8 mouse cellular contexts compared by ENCODE assay signal in genomic region chr11:3371599-3372295, GRCm38 (mm10). TPM values are rescaled to one million over a fixed set of nuclear protein-coding genes. Genes with fewer than 3 reads are reported as not detected.
DNase-seq lines count a peak whose midpoint lies in the region; ATAC-seq and TF ChIP-seq lines count a peak whose summit lies in the region.

No protein-coding gene starts in this region.

- H3K4me2 ChIP-seq in kidney, embryonic 16.5 days (replicated peaks; ENCODE audit: low read depth, low read length), result peak overlapping the region; percentile 89
- peak overlapping the region; percentile 94 for H3K4me2 ChIP-seq in embryonic facial prominence, embryonic 13.5 days
- peak overlapping the region; percentile 87 for H3K4me2 ChIP-seq in hindbrain, postnatal 0 days (ENCODE audit: low read depth, low read length)
- peak overlapping the region; percentile 82 for H3K4me2 ChIP-seq in midbrain, postnatal 0 days (ENCODE audit: low read depth, low read length, poor library complexity, severe bottlenecking)

- no peaks in the 10 kb centered on the region for H3K36me3 ChIP-seq in kidney, embryonic 16.5 days (ENCODE audit: insufficient read depth, low read length)
- H3K36me3 ChIP-seq in embryonic facial prominence, embryonic 13.5 days, result no peaks in the 10 kb centered on the region
- H3K36me3 ChIP-seq in hindbrain, postnatal 0 days (ENCODE audit: insufficient read depth, low read length), result no peaks in the 10 kb centered on the region
- no peaks in the 10 kb centered on the region for H3K36me3 ChIP-seq in midbrain, postnatal 0 days (ENCODE audit: insufficient read depth, low read length)

- H3K27me3 ChIP-seq in kidney, embryonic 16.5 days (ENCODE audit: insufficient read depth, low read length), result no peaks in the 10 kb centered on the region
- H3K27me3 ChIP-seq in embryonic facial prominence, embryonic 13.5 days, result no peaks in the 10 kb centered on the region
- no peaks in the 10 kb centered on the region for H3K27me3 ChIP-seq in hindbrain, postnatal 0 days (ENCODE audit: insufficient read depth, low read length)
- H3K27me3 ChIP-seq in midbrain, postnatal 0 days (ENCODE audit: insufficient read depth, low read length), result no peaks in the 10 kb centered on the region

- peak overlapping the region; percentile 65 for H3K27ac ChIP-seq in kidney, embryonic 16.5 days (ENCODE audit: low read length)
- H3K27ac ChIP-seq in embryonic facial prominence, embryonic 13.5 days, result peak overlapping the region; percentile 75
- H3K27ac ChIP-seq in hindbrain, postnatal 0 days, result peak overlapping the region; percentile 87
- H3K27ac ChIP-seq in midbrain, postnatal 0 days (ENCODE audit: low read depth, low read length), result peak overlapping the region; percentile 89

- peak; percentile 20; the same call in 1 of the 2 replicates for TF ChIP-seq CTCF in hindbrain, postnatal 0 days (IDR thresholded peaks at IDR 0.05; ENCODE audit: low read depth)
- TF ChIP-seq CTCF in midbrain, postnatal 0 days (IDR thresholded peaks at IDR 0.05), result peak; percentile 20; the same call in 1 of the 2 replicates

- H3K9me3 ChIP-seq in kidney, embryonic 16.5 days (ENCODE audit: low read length), result no peaks in the 10 kb centered on the region
- no peaks in the 10 kb centered on the region for H3K9me3 ChIP-seq in embryonic facial prominence, embryonic 13.5 days
- H3K9me3 ChIP-seq in hindbrain, postnatal 0 days (ENCODE audit: low read length), result no peaks in the 10 kb centered on the region
- H3K9me3 ChIP-seq in midbrain, postnatal 0 days (ENCODE audit: low read length), result no peaks in the 10 kb centered on the region

- H3K4me3 ChIP-seq in kidney, embryonic 16.5 days (ENCODE audit: low read length), result peak overlapping the region; percentile 60
- peak overlapping the region; percentile 60 for H3K4me3 ChIP-seq in embryonic facial prominence, embryonic 13.5 days
- H3K4me3 ChIP-seq in hindbrain, postnatal 0 days (ENCODE audit: low read length), result peak overlapping the region; percentile 62
- H3K4me3 ChIP-seq in midbrain, postnatal 0 days (ENCODE audit: low read depth, low read length), result peak overlapping the region; percentile 71

- intact Hi-C loops in left cerebral cortex, postnatal 25 days (cut with DNase I), result no loop called here

- peaks cover 45% of the 10 kb centered on the region for H3K4me1 ChIP-seq in kidney, embryonic 16.5 days (ENCODE audit: insufficient read depth, low read length)
- peaks cover 58% of the 10 kb centered on the region for H3K4me1 ChIP-seq in embryonic facial prominence, embryonic 13.5 days
- H3K4me1 ChIP-seq in hindbrain, postnatal 0 days (ENCODE audit: insufficient read depth, low read length), result peaks cover 21% of the 10 kb centered on the region
- peaks cover 22% of the 10 kb centered on the region for H3K4me1 ChIP-seq in midbrain, postnatal 0 days (ENCODE audit: insufficient read depth, low read length)

- 22% methylated on average over 7 of the region's 7 CpGs for WGBS in kidney, embryonic 16.5 days
- 25% methylated on average over 7 of the region's 7 CpGs for WGBS in embryonic facial prominence, embryonic 13.5 days
- 22% methylated on average over 7 of the region's 7 CpGs for WGBS in hindbrain, postnatal 0 days
- WGBS in midbrain, postnatal 0 days, result 25% methylated on average over 7 of the region's 7 CpGs

- DNase-seq in kidney, postnatal 25 days, result no peak
- no peak for DNase-seq in hindbrain, postnatal 0 days (ENCODE audit: low spot score)
- DNase-seq in midbrain, postnatal 0 days (ENCODE audit: low spot score), result no peak
- DNase-seq in left cerebral cortex, postnatal 25 days (ENCODE audit: low spot score in 2 of 2), result no peak
- no peak for DNase-seq in adrenal gland, postnatal 4 days (ENCODE audit: low spot score in 2 of 2)

- H3K9ac ChIP-seq in kidney, embryonic 16.5 days (replicated peaks; ENCODE audit: low read length), result peak overlapping the region; percentile 63
- peak overlapping the region; percentile 79 for H3K9ac ChIP-seq in embryonic facial prominence, embryonic 13.5 days
- peak overlapping the region; percentile 71; the same call in 1 of the 2 replicates for H3K9ac ChIP-seq in hindbrain, postnatal 0 days (replicated peaks; ENCODE audit: low read length)
- H3K9ac ChIP-seq in midbrain, postnatal 0 days (replicated peaks; ENCODE audit: low read length, poor library complexity, severe bottlenecking), result peak overlapping the region; percentile 50

- ATAC-seq in kidney, embryonic 16.5 days (ENCODE audit: low FRiP score, low TSS enrichment), result no peak
- ATAC-seq in embryonic facial prominence, embryonic 13.5 days (ENCODE audit: insufficient number of reproducible peaks, insufficient read depth, low FRiP score, low TSS enrichment, low read depth), result peak; percentile 8; the same call in 1 of the 2 replicates
- ATAC-seq in hindbrain, postnatal 0 days, result peak; percentile 38; the same call in 1 of the 2 replicates
- ATAC-seq in midbrain, postnatal 0 days (ENCODE audit: low FRiP score), result no peak; the same call in 1 of the 2 replicates
- ATAC-seq in activated CD4-positive, CD25-positive, alpha-beta regulatory T cell, adult 4 months, result no peak

RNA-seq across cellular contexts. Expression of gene Limk2, which starts 37.2 kb away (rescaled TPM):
- 45.8 and 49.5 TPM in 2 replicates for polyA plus RNA-seq in kidney, embryonic 16.5 days (2015; fragmentation: Nextera tagmentation; extraction: Ambion mirVana)
- 80.5 and 84.3 TPM in 2 replicates for polyA plus RNA-seq in embryonic facial prominence, embryonic 13.5 days (2015; fragmentation: Nextera tagmentation; extraction: Ambion mirVana)
- total RNA-seq in hindbrain, postnatal 0 days (2014; rRNA removed), result 206 and 235 TPM in 2 replicates
- 110 and 113 TPM in 2 replicates for polyA plus RNA-seq in hindbrain, postnatal 0 days (2015; fragmentation: Nextera tagmentation; extraction: Ambion mirVana)
- total RNA-seq in midbrain, postnatal 0 days (2014; rRNA removed), result 250 and 290 TPM in 2 replicates
- 134 and 149 TPM in 2 replicates for polyA plus RNA-seq in midbrain, postnatal 0 days (2015; fragmentation: Nextera tagmentation; extraction: Ambion mirVana)
- total RNA-seq in left cerebral cortex, postnatal 25 days (2021), result 100 to 1,000 TPM in 1 of 2 experiments, 10 to 100 TPM in 1; 85.6 to 101 TPM
- total RNA-seq in adrenal gland, postnatal 4 days (2021), result 10 to 100 TPM; 42.8 to 44.0 TPM
- polyA plus RNA-seq in activated CD4-positive, CD25-positive, alpha-beta regulatory T cell, adult 4 months (2017; shearing (Covaris generic)), result 10 to 100 TPM; 77.7 to 78.9 TPM

RNA-seq across cellular contexts. Expression of gene Pik3ip1, which starts 41.5 kb away (rescaled TPM):
- polyA plus RNA-seq in kidney, embryonic 16.5 days (2015; fragmentation: Nextera tagmentation; extraction: Ambion mirVana), result 10.5 and 12.5 TPM in 2 replicates
- 12.8 and 14.6 TPM in 2 replicates for polyA plus RNA-seq in embryonic facial prominence, embryonic 13.5 days (2015; fragmentation: Nextera tagmentation; extraction: Ambion mirVana)
- total RNA-seq in hindbrain, postnatal 0 days (2014; rRNA removed), result 34.3 and 40.9 TPM in 2 replicates
- polyA plus RNA-seq in hindbrain, postnatal 0 days (2015; fragmentation: Nextera tagmentation; extraction: Ambion mirVana), result 41.6 and 45.4 TPM in 2 replicates
- total RNA-seq in midbrain, postnatal 0 days (2014; rRNA removed), result 42.5 and 43.4 TPM in 2 replicates
- 34.7 and 37.5 TPM in 2 replicates for polyA plus RNA-seq in midbrain, postnatal 0 days (2015; fragmentation: Nextera tagmentation; extraction: Ambion mirVana)
- total RNA-seq in left cerebral cortex, postnatal 25 days (2021), result 10 to 100 TPM; 26.3 to 29.1 TPM
- total RNA-seq in adrenal gland, postnatal 4 days (2021), result 10 to 100 TPM; 31.9 to 32.2 TPM
- polyA plus RNA-seq in activated CD4-positive, CD25-positive, alpha-beta regulatory T cell, adult 4 months (2017; shearing (Covaris generic)), result 10 to 100 TPM; 32.9 to 53.5 TPM

Comparison
In these comparisons a context has a peak if more than half of its experiments do, and no peak if none do; other contexts are left out.
1. ATAC-seq: peak in embryonic facial prominence, embryonic 13.5 days (single experiment) and hindbrain, postnatal 0 days (single experiment); none in kidney, embryonic 16.5 days (single experiment), midbrain, postnatal 0 days (single experiment) and activated CD4-positive, CD25-positive, alpha-beta regulatory T cell, adult 4 months (single experiment).
2. Peak in every context shown above with its lines, with median percentiles within 50 percentile points of each other: H3K27ac ChIP-seq, H3K4me2 ChIP-seq, H3K4me3 ChIP-seq and H3K9ac ChIP-seq.